Mouse (Mus musculus) liver, embryonic 11.5 days (tissue): ENCODE data around the gene Sell. TPM values are rescaled to one million over a fixed set of nuclear protein-coding genes. Genes with fewer than 3 reads are reported as not detected.
A peak's percentile ranks its signal among the peaks of the same experiment; 100 is the strongest.

ENCODE experiments used
- ATAC-seq: fragments of 200-750 bp; cut with Nextera tagmentation; replicated peaks from 2 replicates; pipeline ENCODE4 v1.8.0; 2017; ENCODE audit warnings: moderate number of reproducible peaks, mild to moderate bottlenecking, moderate TSS enrichment, moderate library complexity; ENCODE audit not compliant: low FRiP score
- DNase-seq: peaks from one replicate; pipeline ENCODE4 v3.0.0-alpha.2; 2017; ENCODE audit warnings: low spot score
- H3K27ac ChIP-seq: fragments of 300-500 bp; sonication (generic); 2 replicates; pipeline ENCODE4 v1.5.1; 2014; ENCODE audit warnings: mild to moderate bottlenecking, low read depth, low read length, control low read depth
- H3K27me3 ChIP-seq: fragments of 300-500 bp; sonication (generic); replicated peaks from 2 replicates; pipeline ENCODE4 v1.6.1; 2014; ENCODE audit warnings: low read length, mixed read lengths; ENCODE audit not compliant: control insufficient read depth, insufficient read depth
- H3K36me3 ChIP-seq: fragments of 300-500 bp; sonication (generic); 2 replicates; pipeline ENCODE4 v1.6.1; 2014; ENCODE audit warnings: mild to moderate bottlenecking, low read length, moderate library complexity, mixed read lengths; ENCODE audit not compliant: control insufficient read depth, insufficient read depth
- H3K4me1 ChIP-seq: fragments of 300-500 bp; sonication (generic); replicated peaks from 2 replicates; pipeline ENCODE4 v1.6.1; 2014; ENCODE audit warnings: low read length, mixed read lengths; ENCODE audit not compliant: control insufficient read depth, insufficient read depth
- H3K4me2 ChIP-seq: fragments of 300-500 bp; sonication (generic); 2 replicates; pipeline ENCODE4 v1.6.1; 2014; ENCODE audit warnings: mild to moderate bottlenecking, control low read depth, moderate library complexity
- H3K4me3 ChIP-seq: fragments of 300-500 bp; sonication (generic); 2 replicates; pipeline ENCODE4 v1.5.1; 2014; ENCODE audit warnings: low read depth, low read length, control low read depth
- H3K9ac ChIP-seq: fragments of 300-500 bp; sonication (generic); 2 replicates; pipeline ENCODE4 v1.6.1; 2014; ENCODE audit warnings: low read depth, low read length, control low read depth
- H3K9me3 ChIP-seq: fragments of 300-500 bp; sonication (generic); 2 replicates; pipeline ENCODE4 v1.6.1; 2016; ENCODE audit warnings: low read length, inconsistent platforms, mixed read lengths; ENCODE audit not compliant: control insufficient read depth
- WGBS: fragments of 180-500 bp; shearing (Covaris S2); extraction: QIAGEN DNeasy Blood & Tissue Kit; methylation state at CpG from one replicate; pipeline ENCODE4 v1.1.7; 2014; 5-methylcytosine and 5-hydroxymethylcytosine counted together
- polyA plus RNA-seq: library from polyadenylated mRNA; unstranded; fragments of >200 nt; fragmentation: Nextera tagmentation; extraction: Ambion mirVana; gene quantifications from 2 replicates; pipeline ENCODE4 v1.2.1, GENCODE M21; 2014

Gene Sell
- polyA plus RNA-seq, 1 experiment from 2014 or later, result 1.5 TPM

- Histone ChIP-seq H3K4me1 (no peaks in the 10 kb centered on the region), H3K27me3 (no peaks in the 10 kb centered on the region), H3K9me3 (no peaks in the 10 kb centered on the region), H3K27ac (no peak overlapping the region), H3K4me3 (no peak overlapping the region), H3K9ac (no peak overlapping the region), H3K36me3 (no peaks in the 10 kb centered on the region), H3K4me2 (no peak overlapping the region)
- ATAC-seq (peak; percentile 34; the same call in 1 of the 2 replicates), DNase-seq (no peak)
- WGBS, result 54% methylated on average over 3 of the region's 3 CpGs
These were observed 18.2 kb upstream of the Sell start for GRCm38 (mm10) chr1:164043549-164043948.

- Histone ChIP-seq H3K4me2 (no peak within 1 kb of the TSS), H3K4me3 (no peak within 1 kb of the TSS), H3K4me1 (no peaks in the 10 kb centered on the region), H3K36me3 (no peaks in the 10 kb centered on the region), H3K9me3 (no peaks in the 10 kb centered on the region), H3K9ac (no peak within 1 kb of the TSS), H3K27me3 (no peaks in the 10 kb centered on the region), H3K27ac (no peak within 1 kb of the TSS)
- 71% methylated on average over 5 of the region's 5 CpGs for WGBS
- DNase-seq (no peak), ATAC-seq (no peak)
These were observed 13.8 kb upstream of the Sell start, which contains the start of gene Sele for GRCm38 (mm10) chr1:164047934-164048333. Sele (plus strand) TSS chr1:164048234.

- Histone ChIP-seq H3K9me3 (no peaks in the 10 kb centered on the region), H3K27me3 (no peaks in the 10 kb centered on the region), H3K27ac (no peak overlapping the region), H3K4me3 (no peak overlapping the region), H3K4me2 (no peak overlapping the region), H3K4me1 (no peaks in the 10 kb centered on the region), H3K36me3 (no peaks in the 10 kb centered on the region), H3K9ac (no peak overlapping the region)
- WGBS, result 82% methylated on average over 9 of the region's 9 CpGs
- DNase-seq, result no peak
- ATAC-seq, result no peak
These were observed 8.2 kb upstream of the Sell start for GRCm38 (mm10) chr1:164053561-164053960.

GRCm38 (mm10) chr1:164054800-164055199 lies 7.0 kb upstream of the Sell start:
- no peaks in the 10 kb centered on the region for H3K36me3 ChIP-seq
- no peak overlapping the region for H3K4me2 ChIP-seq
- no peak overlapping the region for H3K27ac ChIP-seq
- no peaks in the 10 kb centered on the region for H3K27me3 ChIP-seq
- ATAC-seq (no peak), DNase-seq (no peak)
- no peak overlapping the region for H3K4me3 ChIP-seq
- 41% methylated on average over 2 of the region's 2 CpGs for WGBS
- H3K4me1 ChIP-seq, result no peaks in the 10 kb centered on the region
- no peak overlapping the region for H3K9ac ChIP-seq
- no peaks in the 10 kb centered on the region for H3K9me3 ChIP-seq

DNA sequence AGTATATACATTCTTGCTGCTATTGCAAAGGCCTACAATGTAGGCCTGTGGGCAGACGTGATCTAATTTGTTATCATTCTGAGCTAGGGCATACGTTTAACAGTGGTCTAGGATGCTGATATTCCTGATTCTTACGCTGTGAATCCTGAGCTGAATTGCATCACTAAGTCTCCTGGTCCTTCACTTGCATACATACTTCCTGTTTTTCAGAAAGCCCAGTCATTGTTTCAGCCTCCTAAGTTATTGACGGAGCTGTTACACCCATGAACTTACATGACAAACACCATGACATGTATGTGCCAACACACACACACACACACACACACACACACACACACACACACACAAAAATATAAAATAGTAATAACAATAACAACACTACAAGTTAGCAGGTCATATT lies 1.7 kb upstream of the Sell start:
- no peaks in the 10 kb centered on the region for H3K4me1 ChIP-seq
- H3K36me3 ChIP-seq, result no peaks in the 10 kb centered on the region
- H3K27me3 ChIP-seq, result no peaks in the 10 kb centered on the region
- H3K9ac ChIP-seq, result no peak overlapping the region
- no peak overlapping the region for H3K27ac ChIP-seq
- no peak overlapping the region for H3K4me2 ChIP-seq
- DNase-seq (no peak), ATAC-seq (no peak)
- no peak overlapping the region for H3K4me3 ChIP-seq
- H3K9me3 ChIP-seq, result no peaks in the 10 kb centered on the region
- 71% methylated on average over 4 of the region's 4 CpGs for WGBS

GRCm38 (mm10) chr1:164061278-164061677 lies 504 bp upstream of the Sell start:
- no peak overlapping the region for H3K4me2 ChIP-seq
- no peak for ATAC-seq
- no peak for DNase-seq
- WGBS, result 15% methylated on average over 4 of the region's 4 CpGs
- no peaks in the 10 kb centered on the region for H3K36me3 ChIP-seq
- no peaks in the 10 kb centered on the region for H3K9me3 ChIP-seq
- no peak overlapping the region for H3K9ac ChIP-seq
- no peak overlapping the region for H3K27ac ChIP-seq
- H3K4me3 ChIP-seq, result no peak overlapping the region
- H3K27me3 ChIP-seq, result no peaks in the 10 kb centered on the region
- H3K4me1 ChIP-seq, result no peaks in the 10 kb centered on the region

GRCm38 (mm10) chr1:164062856-164063255 lies 1.1 kb downstream of the Sell start:
- Histone ChIP-seq H3K27ac (no peak overlapping the region), H3K4me3 (no peak overlapping the region)

DNA sequence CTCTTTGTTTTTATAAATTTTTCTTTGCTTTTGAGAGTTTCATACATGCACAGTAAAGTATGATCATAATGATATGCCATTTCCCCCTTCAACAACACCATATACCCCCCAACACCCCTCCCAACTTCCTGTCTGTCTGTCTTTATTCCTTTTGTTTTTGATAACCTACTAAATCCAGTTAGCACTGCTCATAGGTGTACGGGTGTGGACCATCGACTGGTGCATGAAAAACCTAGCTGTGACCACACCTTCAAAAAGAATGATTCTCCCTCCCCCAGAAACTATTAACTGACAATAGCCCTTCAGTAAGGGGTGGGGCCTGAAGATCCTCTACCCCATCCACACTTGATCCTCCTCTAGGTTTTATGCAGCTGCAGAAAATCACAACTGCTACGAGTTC lies 2.0 kb downstream of the Sell start:
- Histone ChIP-seq H3K4me1 (no peaks in the 10 kb centered on the region), H3K27me3 (no peaks in the 10 kb centered on the region), H3K4me2 (no peak overlapping the region), H3K27ac (no peak overlapping the region), H3K36me3 (no peaks in the 10 kb centered on the region), H3K4me3 (no peak overlapping the region), H3K9me3 (no peaks in the 10 kb centered on the region), H3K9ac (no peak overlapping the region)
- ATAC-seq, result no peak
- DNase-seq, result no peak
- WGBS, result 55% methylated on average over 3 of the region's 3 CpGs

More at GRCm38 (mm10) chr1:164062856-164063255, 1.1 kb downstream of the Sell start:
- Histone ChIP-seq H3K4me2 (no peak overlapping the region), H3K9ac (no peak overlapping the region), H3K27me3 (no peaks in the 10 kb centered on the region), H3K36me3 (no peaks in the 10 kb centered on the region), H3K4me1 (no peaks in the 10 kb centered on the region), H3K9me3 (no peaks in the 10 kb centered on the region)
- 50% methylated on average over 2 of the region's 2 CpGs for WGBS
- no peak for ATAC-seq
- DNase-seq, result no peak

GRCm38 (mm10) chr1:164069261-164069660 lies 7.5 kb downstream of the Sell start:
- Histone ChIP-seq H3K27ac (no peak overlapping the region), H3K9ac (no peak overlapping the region), H3K27me3 (no peaks in the 10 kb centered on the region), H3K36me3 (no peaks in the 10 kb centered on the region), H3K4me3 (no peak overlapping the region), H3K4me1 (no peaks in the 10 kb centered on the region), H3K9me3 (no peaks in the 10 kb centered on the region), H3K4me2 (no peak overlapping the region)
- DNase-seq (no peak), ATAC-seq (no peak)
